Mouse (Mus musculus) stomach, embryonic 14.5 days (tissue): Measurements from ENCODE around the gene Tcta. TPM values are rescaled to one million over a fixed set of nuclear protein-coding genes. Genes with fewer than 3 reads are reported as not detected.
A peak's percentile ranks its signal among the peaks of the same experiment; 100 is the strongest.

Source experiments
- ATAC-seq: fragments of 200-750 bp; cut with Nextera tagmentation; 2 replicates; pipeline ENCODE4 v1.8.0; 2017; ENCODE audit warnings: low read depth, moderate TSS enrichment; ENCODE audit not compliant: insufficient number of reproducible peaks, insufficient read depth, low FRiP score
- H3K27ac ChIP-seq: fragments of 300-500 bp; sonication (generic); 2 replicates; pipeline ENCODE4 v1.5.1; 2014; ENCODE audit warnings: mild to moderate bottlenecking, low read length, moderate library complexity, mixed read lengths
- H3K27me3 ChIP-seq: fragments of 300-500 bp; sonication (generic); 2 replicates; pipeline ENCODE4 v1.6.1; 2014; ENCODE audit warnings: low read length, control low read depth, mixed read lengths; ENCODE audit not compliant: control insufficient read depth, insufficient read depth
- H3K36me3 ChIP-seq: fragments of 300-500 bp; sonication (generic); 2 replicates; pipeline ENCODE4 v1.6.1; 2014; ENCODE audit warnings: mild to moderate bottlenecking, control low read depth, low read length, moderate library complexity, mixed read lengths; ENCODE audit not compliant: control insufficient read depth, insufficient read depth
- H3K4me1 ChIP-seq: fragments of 300-500 bp; sonication (generic); 2 replicates; pipeline ENCODE4 v1.6.1; 2014; ENCODE audit warnings: low read length, control low read depth, mixed read lengths; ENCODE audit not compliant: control insufficient read depth, insufficient read depth
- H3K4me2 ChIP-seq: fragments of 300-500 bp; sonication (generic); replicated peaks from 2 replicates; pipeline ENCODE4 v1.6.1; 2014; ENCODE audit warnings: low read depth, low read length, control low read depth
- H3K4me3 ChIP-seq: fragments of 300-500 bp; sonication (generic); 2 replicates; pipeline ENCODE4 v1.5.1; 2014; ENCODE audit warnings: low read depth, low read length, control low read depth
- H3K9ac ChIP-seq: fragments of 300-500 bp; sonication (generic); replicated peaks from 2 replicates; pipeline ENCODE4 v1.6.1; 2014; ENCODE audit warnings: low read depth, mild to moderate bottlenecking, control low read depth, low read length, moderate library complexity, mixed read lengths
- H3K9me3 ChIP-seq: fragments of 300-500 bp; sonication (generic); 2 replicates; pipeline ENCODE4 v1.6.1; 2016; ENCODE audit warnings: low read depth, low read length, control low read depth; ENCODE audit not compliant: control insufficient read depth
- WGBS: fragments of 180-500 bp; shearing (Covaris S2); extraction: QIAGEN DNeasy Blood & Tissue Kit; methylation state at CpG from one replicate; pipeline ENCODE4 v1.1.7; 2014; 5-methylcytosine and 5-hydroxymethylcytosine counted together
- polyA plus RNA-seq: library from polyadenylated mRNA; unstranded; fragments of >200 nt; fragmentation: Nextera tagmentation; extraction: Ambion mirVana; gene quantifications from 2 replicates; pipeline ENCODE4 v1.2.1, GENCODE M21; 2014

Tcta gene
- polyA plus RNA-seq, 1 experiment from 2014 or later = 37.9 TPM

- Histone ChIP-seq H3K9me3 (no peaks in the 10 kb centered on the region), H3K4me2 (peak overlapping the region; percentile 73), H3K4me1 (peaks cover 20% of the 10 kb centered on the region), H3K27me3 (no peaks in the 10 kb centered on the region), H3K27ac (no peak overlapping the region; the same call in 1 of the 2 replicates), H3K4me3 (peak overlapping the region; percentile 89; the same call in 1 of the 2 replicates), H3K36me3 (no peaks in the 10 kb centered on the region), H3K9ac (no peak overlapping the region)
- ATAC-seq = no peak
- 56% methylated on average over 7 of the region's 7 CpGs for WGBS
Measured at GRCm38 (mm10) chr9:108261865-108262264, 44.1 kb downstream of the Tcta start.

GRCm38 (mm10) chr9:108260526-108260925 is 45.4 kb downstream of the Tcta start:
- H3K9ac ChIP-seq = no peak overlapping the region
- H3K4me2 ChIP-seq = no peak overlapping the region
- no peaks in the 10 kb centered on the region for H3K9me3 ChIP-seq
- H3K36me3 ChIP-seq = no peaks in the 10 kb centered on the region
- no peak overlapping the region for H3K27ac ChIP-seq
- no peaks in the 10 kb centered on the region for H3K27me3 ChIP-seq
- H3K4me3 ChIP-seq = no peak overlapping the region
- ATAC-seq = no peak
- 79% methylated on average over 4 of the region's 4 CpGs for WGBS
- peaks cover 20% of the 10 kb centered on the region for H3K4me1 ChIP-seq

Other genes starting within 250 kb of the Tcta start
- 3.7 and 4.4 TPM in 2 replicates for gene Mst1, start 225.7 kb downstream of the Tcta start, polyA plus RNA-seq
- 31.1 and 33.5 TPM in 2 replicates for gene Rnf123, start 222.8 kb downstream of the Tcta start, polyA plus RNA-seq
- gene Apeh, start 211.6 kb downstream of the Tcta start, polyA plus RNA-seq = 52.2 and 58.0 TPM in 2 replicates
- 2.6 and 2.7 TPM in 2 replicates for gene Bsn, start 115.8 kb downstream of the Tcta start, polyA plus RNA-seq
- 79.9 and 82.1 TPM in 2 replicates for gene Dag1, start 42.2 kb downstream of the Tcta start, polyA plus RNA-seq
- 44.2 and 46.9 TPM in 2 replicates for gene Nicn1, start 15.7 kb downstream of the Tcta start, polyA plus RNA-seq
- gene Amt, start 9.3 kb downstream of the Tcta start, polyA plus RNA-seq = 21.3 and 27.4 TPM in 2 replicates
- 308 and 334 TPM in 2 replicates for gene Rhoa, start within 50 bp of the Tcta start, polyA plus RNA-seq
- 676 and 679 TPM in 2 replicates for gene Gpx1, start 32.7 kb upstream of the Tcta start, polyA plus RNA-seq
- gene Usp4, start 41.7 kb upstream of the Tcta start, polyA plus RNA-seq = 102 and 103 TPM in 2 replicates
- 0.72 and 0.87 TPM in 2 replicates for gene 1700102P08Rik, start 86.6 kb upstream of the Tcta start, polyA plus RNA-seq
- 1.9 and 2.5 TPM in 2 replicates for gene Ccdc36, start 122.3 kb upstream of the Tcta start, polyA plus RNA-seq
- not detected in 2 replicates for gene BC048562, start 130.3 kb upstream of the Tcta start, polyA plus RNA-seq
- 48.2 and 49.9 TPM in 2 replicates for gene Ccdc71, start 154.4 kb upstream of the Tcta start, polyA plus RNA-seq
- 64.0 and 64.9 TPM in 2 replicates for gene Klhdc8b, start 155.4 kb upstream of the Tcta start, polyA plus RNA-seq
- 38.7 and 43.7 TPM in 2 replicates for gene Lamb2, start 173.6 kb upstream of the Tcta start, polyA plus RNA-seq
- gene Usp19, start 184.4 kb upstream of the Tcta start, polyA plus RNA-seq = 49.5 and 54.4 TPM in 2 replicates
- 113 and 114 TPM in 2 replicates for gene Qars, start 201.5 kb upstream of the Tcta start, polyA plus RNA-seq
- 120 and 121 TPM in 2 replicates for gene Qrich1, start 210.6 kb upstream of the Tcta start, polyA plus RNA-seq